Mouse (Mus musculus) ES-Bruce4 (cell line): ENCODE measurements around the gene Galnt18. TPM values are rescaled to one million over a fixed set of nuclear protein-coding genes. Genes with fewer than 3 reads are reported as not detected.
A peak's percentile ranks its signal among the peaks of the same experiment; 100 is the strongest.

Source experiments
- H3K27ac ChIP-seq: 2 replicates; pipeline ENCODE4 v1.5.1; 2012; ENCODE audit warnings: low read length, inconsistent platforms; ENCODE audit not compliant: insufficient read depth
- H3K27me3 ChIP-seq: 2 replicates; pipeline ENCODE4 v1.6.1; 2012; ENCODE audit warnings: mild to moderate bottlenecking, low read length, inconsistent platforms; ENCODE audit not compliant: control insufficient read depth, poor library complexity, insufficient read depth, severe bottlenecking
- H3K36me3 ChIP-seq: 2 replicates; pipeline ENCODE4 v1.6.1; 2012; ENCODE audit warnings: inconsistent platforms, mild to moderate bottlenecking, low read length, moderate library complexity; ENCODE audit not compliant: control insufficient read depth, poor library complexity, insufficient read depth, severe bottlenecking
- H3K4me1 ChIP-seq: one replicate; pipeline ENCODE4 v1.8.1; 2011; ENCODE audit warnings: low read length; ENCODE audit not compliant: control insufficient read depth, insufficient read depth
- H3K4me3 ChIP-seq: 2 replicates; pipeline ENCODE4 v1.5.1; 2011; ENCODE audit warnings: low read depth, mild to moderate bottlenecking, low read length
- H3K9ac ChIP-seq: 2 replicates; pipeline ENCODE4 v1.6.1; 2012; ENCODE audit warnings: low read depth, mild to moderate bottlenecking, inconsistent platforms; ENCODE audit not compliant: poor library complexity, severe bottlenecking
- H3K9me3 ChIP-seq: replicated peaks from 2 replicates; pipeline ENCODE4 v1.6.1; 2012; ENCODE audit warnings: mild to moderate bottlenecking, low read length, inconsistent platforms; ENCODE audit not compliant: control insufficient read depth, poor library complexity, insufficient read depth, severe bottlenecking
- CTCF ChIP-seq: IDR thresholded peaks from one replicate; pipeline ENCODE4 v1.8.1; 2011; ENCODE audit warnings: low read depth, low read length
- EP300 ChIP-seq: IDR thresholded peaks from 2 replicates; pipeline ENCODE4 v1.6.1; 2011; ENCODE audit warnings: low read depth, low read length; ENCODE audit not compliant: insufficient read depth
- POLR2A ChIP-seq: IDR thresholded peaks from one replicate; pipeline ENCODE4 v1.8.1; 2011; ENCODE audit warnings: low read length; ENCODE audit not compliant: insufficient read depth
- polyA plus RNA-seq: library from polyadenylated mRNA; stranded (reverse); fragments of >200 nt; gene quantifications from 2 replicates; pipeline ENCODE4 v1.2.4, GENCODE M21; 2011; ENCODE audit warnings: low read depth; ENCODE audit not compliant: missing spikeins, insufficient read depth, insufficient read length

The Galnt18 gene
- polyA plus RNA-seq, 1 experiment: 2.6 TPM

- H3K36me3 ChIP-seq: no peaks in the 10 kb centered on the region
- peak overlapping the region; percentile 29; the same call in 1 of the 2 replicates for H3K9ac ChIP-seq
- no peaks in the 10 kb centered on the region for H3K9me3 ChIP-seq
- TF ChIP-seq POLR2A: no peak
- no peak for TF ChIP-seq CTCF
- no peak for TF ChIP-seq EP300
- H3K27ac ChIP-seq: no peak overlapping the region
- H3K27me3 ChIP-seq: no peaks in the 10 kb centered on the region
- peak overlapping the region; percentile 58 for H3K4me3 ChIP-seq
- H3K4me1 ChIP-seq: no peaks in the 10 kb centered on the region
Measured at GRCm38 (mm10) chr7:111778789-111779503, 831 bp downstream of the Galnt18 start.

- Histone ChIP-seq H3K27ac (no peak overlapping the region), H3K9ac (no peak overlapping the region), H3K27me3 (no peaks in the 10 kb centered on the region), H3K4me3 (no peak overlapping the region), H3K9me3 (no peaks in the 10 kb centered on the region), H3K36me3 (no peaks in the 10 kb centered on the region), H3K4me1 (no peaks in the 10 kb centered on the region)
- TF ChIP-seq CTCF (no peak), POLR2A (no peak), EP300 (no peak)
Measured at GRCm38 (mm10) chr7:111778212-111778611, 1.6 kb downstream of the Galnt18 start.

GRCm38 (mm10) chr7:111777186-111777585 is 2.6 kb downstream of the Galnt18 start:
- Histone ChIP-seq H3K27me3 (no peaks in the 10 kb centered on the region), H3K4me3 (no peak overlapping the region), H3K9ac (no peak overlapping the region), H3K9me3 (no peaks in the 10 kb centered on the region), H3K36me3 (no peaks in the 10 kb centered on the region), H3K27ac (no peak overlapping the region), H3K4me1 (no peaks in the 10 kb centered on the region)
- no peak for TF ChIP-seq POLR2A
- TF ChIP-seq EP300: no peak

GRCm38 (mm10) chr7:111776160-111776559 is 3.6 kb downstream of the Galnt18 start:
- Histone ChIP-seq H3K9ac (no peak overlapping the region), H3K27ac (no peak overlapping the region), H3K27me3 (no peaks in the 10 kb centered on the region), H3K36me3 (no peaks in the 10 kb centered on the region), H3K4me1 (no peaks in the 10 kb centered on the region), H3K9me3 (no peaks in the 10 kb centered on the region), H3K4me3 (no peak overlapping the region)
- TF ChIP-seq CTCF (no peak), POLR2A (no peak), EP300 (no peak)

GRCm38 (mm10) chr7:111772398-111772797 is 7.4 kb downstream of the Galnt18 start:
- no peak overlapping the region for H3K4me3 ChIP-seq
- no peak overlapping the region for H3K27ac ChIP-seq
- H3K4me1 ChIP-seq: no peaks in the 10 kb centered on the region
- H3K27me3 ChIP-seq: no peaks in the 10 kb centered on the region
- H3K36me3 ChIP-seq: no peaks in the 10 kb centered on the region
- H3K9ac ChIP-seq: no peak overlapping the region
- TF ChIP-seq EP300 (no peak), CTCF (no peak), POLR2A (no peak)
- H3K9me3 ChIP-seq: no peaks in the 10 kb centered on the region

- Histone ChIP-seq H3K9ac (no peak overlapping the region), H3K4me3 (no peak overlapping the region), H3K27ac (no peak overlapping the region), H3K4me1 (no peaks in the 10 kb centered on the region), H3K9me3 (no peaks in the 10 kb centered on the region), H3K36me3 (no peaks in the 10 kb centered on the region), H3K27me3 (no peaks in the 10 kb centered on the region)
- no peak for TF ChIP-seq EP300
Measured at GRCm38 (mm10) chr7:111771251-111771801, 8.5 kb downstream of the Galnt18 start.
